Mouse (Mus musculus) left cerebral cortex, adult 2 months (tissue): ENCODE results near the gene Clic5. TPM values are rescaled to one million over a fixed set of nuclear protein-coding genes. Genes with fewer than 3 reads are reported as not detected.

Experiments
- DNase-seq, 2 experiments: peaks; one replicate each; pipeline ENCODE4 v3.0.0; 2021 to 2022; ENCODE audit warnings: low spot score in 2 of 2, mixed read lengths in 1 of 2; ENCODE audit errors: extremely low spot score in 1 of 2
- H3K27ac ChIP-seq: fragments of 200-600 bp; 2 replicates; pipeline ENCODE4 v1.8.1; 2022
- H3K4me3 ChIP-seq: fragments of 200-600 bp; 2 replicates; pipeline ENCODE4 v1.8.1; 2022
- CTCF ChIP-seq: fragments of 200-600 bp; IDR thresholded peaks from 2 replicates; pipeline ENCODE4 v1.8.1; 2022; ENCODE audit warnings: antibody characterized with exemption, mild to moderate bottlenecking, moderate library complexity
- intact Hi-C: fragments of 180-260 bp; cut with DNase I; formaldehyde crosslinking; loops from one replicate; pipeline ENCODE4 v1.15.1; 2025
- long read RNA-seq, 2 experiments: library from polyadenylated mRNA; stranded (forward); transcript quantifications; one replicate each; pipeline ENCODE4 v2.0.0; 2021; ENCODE audit warnings: borderline mapping rate in 2 of 2
- total RNA-seq, 2 experiments: library from RNA; stranded (reverse); gene quantifications; 2 replicates each; pipeline ENCODE4 v1.2.3; 2021

Clic5 gene
- 1 to 10 TPM; 4.5 to 4.7 TPM for total RNA-seq
- long read RNA-seq, experiment 1, full-length matches to known transcripts: 11 of 13 reads
- long read RNA-seq, experiment 1, partial matches to known transcripts: 2 of 13 reads
- long read RNA-seq, experiment 1, other reads (novel, unspliced or antisense): 0 of 13 reads
- long read RNA-seq, experiment 2, full-length matches to known transcripts: 15 of 17 reads
- long read RNA-seq, experiment 2, partial matches to known transcripts: 1 of 17 reads
- long read RNA-seq, experiment 2, other reads (novel, unspliced or antisense): 1 of 17 reads

- intact Hi-C loops: no loop called here
- TF ChIP-seq CTCF: peak; percentile 6
- peak within 1 kb of the TSS; percentile 38 for H3K4me3 ChIP-seq
- peak within 1 kb of the TSS; percentile 17; the same call in 1 of the 2 replicates for H3K27ac ChIP-seq
- DNase-seq: no peak
These were observed at the start of gene Clic5 for GRCm38 (mm10) chr17:44188042-44188768. Gene Clic5 (plus strand): TSS chr17:44188584.

- Histone ChIP-seq H3K4me3 (no peak overlapping the region), H3K27ac (no peak overlapping the region)
- DNase-seq: no peak
- no peak for TF ChIP-seq CTCF
- intact Hi-C loops: no loop called here
These were observed 42.6 kb upstream of the Clic5 start for GRCm38 (mm10) chr17:44145806-44146205.

DNA sequence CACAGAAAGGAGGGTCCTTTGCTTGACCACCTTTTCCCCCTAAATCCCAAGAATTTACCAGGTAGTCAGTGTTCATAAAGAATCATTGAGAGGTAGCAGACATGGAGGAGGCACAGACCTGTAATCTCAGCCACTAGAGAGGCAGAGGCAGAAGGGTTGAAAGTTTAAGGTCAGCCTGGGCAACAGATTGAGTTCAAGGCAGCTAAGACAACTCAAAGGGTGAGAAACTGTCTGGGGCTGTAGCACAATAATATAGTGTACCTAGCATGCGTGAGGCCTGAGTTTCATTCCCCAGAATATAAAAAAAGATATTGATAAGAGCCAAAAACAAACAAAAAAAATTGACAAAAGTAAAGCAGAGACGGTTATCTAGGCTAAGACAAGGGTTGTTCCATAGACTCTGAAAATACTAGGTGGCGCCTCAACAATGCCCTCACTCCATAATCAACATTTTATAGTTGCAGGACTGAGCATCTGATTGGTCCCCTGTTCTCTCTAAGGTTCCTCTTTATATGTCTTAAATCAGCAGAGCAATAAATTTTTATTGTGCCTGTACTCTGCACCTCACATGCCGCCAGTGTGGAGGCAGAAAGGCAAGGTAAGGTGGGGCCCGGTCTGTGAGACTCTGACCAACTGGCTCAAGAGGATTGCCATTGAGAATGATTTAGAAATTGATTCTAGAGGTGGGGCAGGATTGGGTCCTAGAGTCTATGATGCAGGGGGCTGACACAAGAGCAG, 40.1 kb upstream of the Clic5 start:
- Histone ChIP-seq H3K4me3 (no peak overlapping the region), H3K27ac (no peak overlapping the region)
- no peak for TF ChIP-seq CTCF
- intact Hi-C loops: no loop called here
- no peak for DNase-seq

DNA sequence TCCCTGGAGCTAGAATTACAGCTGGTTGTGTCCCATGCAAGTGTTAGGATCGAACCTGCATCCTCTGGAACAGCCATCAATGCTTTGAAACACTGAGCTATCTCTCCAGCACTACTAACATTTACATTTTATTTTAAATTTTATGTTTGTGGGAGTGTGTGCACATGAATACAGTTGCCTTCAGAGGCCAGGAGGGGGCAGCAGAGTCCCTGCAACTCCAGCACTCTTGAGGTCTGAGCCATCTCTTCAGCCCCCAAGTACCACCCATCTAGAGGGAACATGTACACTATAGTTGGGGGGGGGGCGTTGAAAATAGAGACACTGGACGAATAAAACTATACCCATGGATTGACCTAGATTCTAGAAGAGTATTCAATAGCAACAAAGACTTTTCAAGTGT, 37.3 kb upstream of the Clic5 start:
- intact Hi-C loops: loop anchor here (1.0 kb wide), 1 partner anchor 105 kb away; no protein-coding TSS in a partner anchor
- Histone ChIP-seq H3K4me3 (no peak overlapping the region), H3K27ac (no peak overlapping the region)
- DNase-seq: no peak
- TF ChIP-seq CTCF: peak; percentile 68

- intact Hi-C loops: loop anchor here (1.0 kb wide), 1 partner anchor 104 kb away; no protein-coding TSS in a partner anchor
- TF ChIP-seq CTCF: no peak
- DNase-seq: no peak
These were observed 36.5 kb upstream of the Clic5 start for GRCm38 (mm10) chr17:44151889-44152288.

GRCm38 (mm10) chr17:44153871-44154270, 34.5 kb upstream of the Clic5 start:
- intact Hi-C loops: no loop called here
- no peak for TF ChIP-seq CTCF

More at GRCm38 (mm10) chr17:44151889-44152288, 36.5 kb upstream of the Clic5 start:
- no peak overlapping the region for H3K4me3 ChIP-seq
- H3K27ac ChIP-seq: no peak overlapping the region

DNA sequence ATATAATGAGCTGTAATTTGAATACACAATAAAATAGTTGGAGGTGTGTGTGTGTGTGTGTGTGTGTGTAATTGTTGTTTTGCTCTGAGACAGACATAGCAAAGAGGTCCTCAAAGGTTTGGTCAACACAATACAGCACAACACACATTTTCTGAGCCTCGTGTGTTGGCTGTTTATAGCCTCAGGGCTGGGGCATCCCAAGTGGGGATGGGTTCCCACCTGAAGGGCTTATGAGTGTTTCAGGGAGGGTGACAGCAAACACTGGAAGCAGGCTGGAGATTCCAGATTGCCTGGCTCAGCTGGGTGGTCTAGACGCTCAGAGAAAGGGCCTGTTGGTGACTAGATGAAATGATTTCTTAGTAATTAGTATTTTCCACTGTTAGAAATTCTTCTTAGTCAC, 33.2 kb upstream of the Clic5 start:
- intact Hi-C loops: no loop called here
- H3K4me3 ChIP-seq: no peak overlapping the region
- DNase-seq: no peak
- no peak overlapping the region for H3K27ac ChIP-seq
- TF ChIP-seq CTCF: no peak

More at GRCm38 (mm10) chr17:44153871-44154270, 34.5 kb upstream of the Clic5 start:
- no peak for DNase-seq
- Histone ChIP-seq H3K27ac (no peak overlapping the region), H3K4me3 (no peak overlapping the region)

DNA sequence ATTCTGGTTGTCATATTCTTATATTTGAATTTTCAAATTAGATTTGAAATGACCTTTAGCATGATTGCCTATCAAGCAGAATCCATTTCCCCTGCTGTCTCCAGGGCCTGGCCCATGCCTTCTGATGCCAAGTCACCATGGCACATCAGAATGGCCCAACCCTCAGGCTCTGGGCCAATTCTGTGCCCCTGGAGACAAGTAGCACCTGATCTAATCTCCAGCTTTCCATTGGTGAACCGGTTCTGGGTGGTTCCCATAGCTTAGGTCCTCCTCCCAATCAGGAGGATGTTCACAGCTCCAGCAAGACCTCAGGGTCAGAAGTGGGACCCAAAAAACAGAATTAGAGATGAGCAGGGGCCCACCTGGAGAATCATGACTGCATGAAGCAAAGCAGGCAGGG, 30.2 kb upstream of the Clic5 start:
- intact Hi-C loops: no loop called here
- H3K27ac ChIP-seq: no peak overlapping the region
- TF ChIP-seq CTCF: no peak
- DNase-seq: no peak
- no peak overlapping the region for H3K4me3 ChIP-seq

DNA sequence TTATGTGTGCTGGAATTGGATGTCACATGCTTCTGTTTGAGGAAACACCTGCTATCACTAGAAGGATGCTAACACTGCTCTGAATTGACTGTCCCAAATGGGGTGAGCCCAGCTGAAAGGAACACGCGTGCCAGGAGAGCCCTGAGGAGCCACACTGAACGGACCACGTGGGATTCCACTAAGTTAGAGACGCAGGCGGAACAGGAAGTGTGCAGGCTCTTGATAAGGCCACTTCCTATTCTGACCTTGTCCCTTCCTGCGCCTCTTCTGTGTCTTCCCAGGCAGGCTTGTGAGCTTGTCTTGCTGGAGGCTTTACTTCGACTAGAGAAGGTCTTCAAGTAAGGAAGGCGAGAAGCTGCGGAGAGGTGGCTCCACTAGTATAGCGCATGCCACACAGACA, 27.9 kb upstream of the Clic5 start:
- DNase-seq: no peak
- TF ChIP-seq CTCF: no peak
- H3K4me3 ChIP-seq: no peak overlapping the region
- intact Hi-C loops: no loop called here
- no peak overlapping the region for H3K27ac ChIP-seq

DNA sequence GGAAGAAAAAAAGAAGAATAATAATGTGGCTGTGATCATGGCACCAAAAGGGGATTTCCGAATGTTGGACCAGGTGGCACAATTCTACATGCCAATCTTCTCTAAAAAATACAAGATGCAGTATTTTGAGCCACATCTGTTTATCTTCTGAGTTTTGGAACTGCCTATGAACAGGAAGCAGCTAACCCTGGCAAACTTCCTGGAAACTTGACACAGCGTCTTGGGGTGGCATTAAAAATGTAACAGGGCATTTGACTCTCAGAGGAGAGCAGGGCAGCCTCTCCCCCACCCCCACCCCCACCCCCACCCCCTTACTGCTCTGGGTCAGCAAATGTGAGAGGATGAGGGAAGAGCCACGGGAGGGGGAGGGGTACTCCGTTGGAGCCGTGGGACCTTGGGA, 25.9 kb upstream of the Clic5 start:
- DNase-seq: no peak
- no peak for TF ChIP-seq CTCF
- intact Hi-C loops: no loop called here
- H3K27ac ChIP-seq: no peak overlapping the region
- H3K4me3 ChIP-seq: no peak overlapping the region

DNA sequence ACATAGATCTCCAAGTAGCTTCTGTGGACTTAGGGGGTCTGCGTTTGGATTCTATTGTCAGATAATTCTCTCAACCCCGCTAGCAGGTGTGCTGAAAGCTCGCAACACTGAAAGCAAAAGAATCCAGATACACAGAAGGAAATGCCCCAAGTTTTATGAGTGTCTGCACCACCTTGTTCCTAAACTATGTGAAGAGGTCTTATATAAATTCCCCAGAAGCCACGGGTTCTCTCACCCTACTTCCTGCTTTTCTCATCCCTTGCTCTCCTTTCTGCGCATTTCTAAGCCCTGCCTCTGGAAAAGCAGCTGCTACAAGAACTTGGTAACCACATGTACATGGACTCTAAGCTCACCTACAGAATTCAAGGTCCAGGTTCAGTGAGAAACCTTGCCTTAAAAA, 25.4 kb upstream of the Clic5 start:
- TF ChIP-seq CTCF: no peak
- Histone ChIP-seq H3K4me3 (no peak overlapping the region), H3K27ac (no peak overlapping the region)
- DNase-seq: no peak
- intact Hi-C loops: no loop called here
